Mouse (Mus musculus) heart, postnatal 14 days (tissue): ENCODE results near the gene Dnmt1. TPM values are rescaled to one million over a fixed set of nuclear protein-coding genes. Genes with fewer than 3 reads are reported as not detected.

ENCODE experiments used
- DNase-seq, 2 experiments: peaks; one replicate each; pipeline ENCODE4 v3.0.0; 2021 to 2022
- intact Hi-C: fragments of 180-260 bp; cut with DNase I; formaldehyde crosslinking; loops from one replicate; pipeline ENCODE4 v1.15.1; 2025
- total RNA-seq, 2 experiments: library from RNA; stranded (reverse); gene quantifications; 2 replicates each; pipeline ENCODE4 v1.2.3; 2021

The Dnmt1 gene
- total RNA-seq, 2 experiments from 2014 or later, result 13.6 to 18.7 TPM

DNA sequence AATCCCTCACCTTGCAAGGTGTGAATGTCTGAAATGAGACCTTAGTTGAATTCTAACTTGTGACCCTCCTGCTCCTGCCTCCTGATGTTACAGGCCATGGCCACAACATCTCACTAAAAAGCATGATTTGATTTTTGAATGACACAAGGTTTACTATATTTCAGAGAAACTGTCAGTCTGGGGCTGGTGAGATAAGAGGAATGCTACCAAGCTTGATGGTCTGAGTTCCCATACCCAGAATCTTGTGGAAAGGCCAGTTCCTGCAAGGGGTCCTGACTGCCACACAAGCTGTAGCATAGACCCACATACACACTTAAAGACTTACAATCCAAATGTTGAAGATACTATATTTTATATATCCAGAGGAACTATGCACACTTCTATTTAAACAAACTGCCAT is 9.3 kb downstream of the Dnmt1 start:
- no peak for DNase-seq
- intact Hi-C loops, result loop anchor here (5.0 kb wide), 1 partner anchor 47 kb away; no protein-coding TSS in a partner anchor

DNA sequence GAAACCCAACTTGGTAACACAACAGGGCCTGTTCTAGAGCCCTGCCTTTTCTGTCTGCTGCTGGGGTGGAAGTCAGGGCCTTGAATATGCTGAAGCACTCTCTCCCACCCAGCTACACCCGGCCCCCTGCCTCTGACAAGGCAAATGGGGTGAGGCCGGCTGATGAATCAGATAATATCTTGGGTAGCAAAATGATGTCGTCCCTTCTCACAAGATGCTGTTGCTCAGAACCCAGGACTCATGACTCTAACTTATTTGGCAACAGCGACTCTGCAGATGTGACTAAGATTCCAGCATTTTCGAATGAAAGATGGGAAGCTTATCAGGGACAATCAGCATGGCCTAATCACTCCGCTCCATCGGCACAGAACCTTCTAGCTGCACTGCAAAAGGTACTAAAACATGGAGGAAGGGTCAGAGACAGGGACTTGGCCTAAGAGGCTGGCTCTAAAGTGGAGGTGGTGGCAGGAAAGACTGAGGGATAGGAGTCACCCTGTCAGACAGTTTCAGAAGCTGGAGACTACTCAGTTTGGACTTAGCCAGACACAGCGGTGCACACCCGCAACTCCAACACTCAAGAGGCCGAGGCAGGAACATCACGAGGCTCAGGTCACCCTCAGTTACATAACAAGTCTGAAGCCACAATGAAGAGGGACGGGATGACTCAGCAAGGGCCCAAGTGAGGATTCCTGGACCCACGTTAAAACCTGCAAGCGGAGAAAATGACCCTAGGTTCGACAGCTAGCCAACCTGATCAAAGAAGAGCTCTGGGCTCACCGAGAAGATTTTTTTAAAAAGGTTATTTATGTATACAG is 13.4 kb downstream of the Dnmt1 start:
- DNase-seq, result no peak
- intact Hi-C loops, result no loop called here

DNA sequence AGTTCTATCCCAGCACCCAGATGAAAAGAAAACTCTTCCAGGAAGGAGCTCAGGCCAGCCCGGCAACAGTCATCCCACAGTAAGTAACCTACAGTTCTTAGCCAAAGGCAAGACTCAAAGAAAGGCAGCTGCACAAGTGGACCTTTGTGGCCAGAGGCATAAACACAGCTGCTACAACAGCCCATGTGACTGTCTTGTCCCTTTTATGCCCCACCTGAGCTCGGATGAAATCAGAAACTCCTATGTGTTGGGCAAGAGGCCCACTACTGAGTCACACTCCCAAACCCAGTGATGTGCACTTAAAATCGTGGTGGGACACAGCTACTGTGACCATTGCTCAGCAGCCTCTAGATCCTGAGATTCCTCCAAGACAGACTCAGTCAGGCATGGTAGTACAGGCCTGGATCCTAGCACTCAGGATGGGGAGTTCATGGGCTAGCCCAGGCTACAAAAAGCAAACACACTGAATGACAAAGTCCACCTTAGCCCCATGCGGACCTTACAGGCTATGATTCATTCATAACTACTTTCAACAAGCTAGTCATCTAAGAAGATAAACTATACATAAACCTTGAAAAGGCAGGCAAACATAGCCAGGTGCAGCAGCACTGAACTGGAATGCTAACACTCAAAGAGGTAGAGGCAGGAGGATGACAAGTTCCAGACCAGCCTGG is 14.9 kb downstream of the Dnmt1 start:
- intact Hi-C loops, result no loop called here
- DNase-seq, result no peak

DNA sequence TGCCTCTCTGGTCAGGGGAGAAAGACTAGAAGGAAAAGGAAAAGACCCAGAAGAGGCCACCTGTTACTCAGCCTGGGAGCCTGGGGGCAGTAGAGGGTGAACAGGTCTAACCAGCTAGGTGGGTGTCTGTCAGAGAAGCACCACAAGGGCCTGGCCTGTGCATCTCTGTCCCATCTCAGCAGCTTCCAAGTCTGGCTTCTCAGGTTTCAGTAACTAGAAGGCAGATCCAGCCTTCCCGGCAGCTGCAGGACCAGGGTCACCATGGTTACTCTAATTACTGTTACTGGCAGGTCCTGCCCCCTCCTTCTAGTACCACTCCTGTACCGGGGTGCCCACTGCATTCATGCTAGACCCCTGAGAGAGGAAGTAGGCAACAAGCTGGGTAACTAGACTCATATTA is 15.8 kb downstream of the Dnmt1 start:
- intact Hi-C loops, result no loop called here
- DNase-seq, result no peak

DNA sequence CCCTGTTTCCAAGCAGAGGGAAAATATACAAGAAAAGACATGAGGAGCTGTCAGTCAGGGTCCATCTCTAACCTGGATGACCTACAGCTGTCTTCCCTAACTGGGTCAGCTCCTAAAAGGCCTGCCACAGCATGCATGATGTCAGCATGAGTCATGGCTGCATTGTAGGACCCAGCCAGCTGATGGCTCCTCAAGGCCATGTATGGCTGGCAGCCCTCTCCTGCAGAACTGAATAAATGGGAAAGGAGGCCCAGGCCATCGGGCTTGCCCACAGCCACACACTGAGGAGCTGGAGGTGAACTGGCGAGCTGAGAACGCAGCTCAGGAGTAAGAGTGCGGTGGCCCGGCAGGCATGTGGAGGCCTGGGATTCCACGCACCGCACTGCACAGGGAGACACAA is 16.3 kb downstream of the Dnmt1 start:
- intact Hi-C loops, result no loop called here
- DNase-seq, result peak in 1 of 2 experiments; percentile 26

- no peak for DNase-seq
- intact Hi-C loops, result no loop called here
These were observed 36.4 kb downstream of the Dnmt1 start for GRCm38 (mm10) chr9:20923258-20923657.

- peak in 1 of 2 experiments; percentile 19 for DNase-seq
- intact Hi-C loops, result loop anchor here (5.0 kb wide), 1 partner anchor 81 kb away; no protein-coding TSS in a partner anchor
These were observed 43.5 kb downstream of the Dnmt1 start for GRCm38 (mm10) chr9:20916160-20916559.

GRCm38 (mm10) chr9:20909948-20910347 is 49.7 kb downstream of the Dnmt1 start:
- intact Hi-C loops, result no loop called here
- DNase-seq, result peak; percentile 33 to 44

GRCm38 (mm10) chr9:20902174-20902491 is 57.6 kb downstream of the Dnmt1 start:
- intact Hi-C loops, result no loop called here
- DNase-seq, result no peak

DNA sequence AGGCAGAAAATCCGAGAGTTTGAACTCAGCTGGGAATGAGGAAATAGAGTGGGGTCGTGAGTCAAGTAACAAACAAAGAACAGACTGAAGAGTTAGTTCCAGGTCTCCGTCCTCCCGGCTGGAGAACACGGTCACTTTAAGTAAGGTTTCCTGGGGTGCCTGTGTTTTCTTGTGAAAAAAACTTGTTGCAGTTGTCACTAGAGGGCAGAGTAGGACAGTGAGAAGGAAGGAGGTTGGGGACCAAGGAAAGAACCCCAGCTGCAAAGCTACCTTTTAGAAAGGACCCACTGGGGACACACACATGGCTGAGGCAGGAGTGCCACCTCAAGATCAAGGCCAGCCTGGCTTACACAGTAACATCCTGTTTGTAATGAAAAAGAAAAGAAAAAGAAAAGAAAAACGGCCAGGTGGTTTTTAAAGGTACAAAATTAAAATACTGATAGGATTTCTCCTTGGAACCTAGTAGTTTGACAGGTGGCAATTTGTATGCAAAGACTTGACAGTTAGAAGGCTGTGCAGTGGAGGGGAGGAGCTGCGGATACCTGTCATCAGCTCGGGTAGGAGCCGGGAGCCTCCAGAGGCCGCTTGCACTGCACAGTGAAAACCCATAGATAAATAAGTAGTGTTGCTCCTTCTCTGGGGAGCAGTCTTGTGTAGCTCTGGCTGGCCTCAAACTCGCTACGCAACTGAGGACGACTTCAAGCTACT is 58.1 kb downstream of the Dnmt1 start:
- intact Hi-C loops, result loop anchor here (2.0 kb wide), 1 partner anchor 237 kb away; no protein-coding TSS in a partner anchor
- DNase-seq, result peak in 1 of 2 experiments; percentile 55

- peak; percentile 90 to 93 for DNase-seq
- intact Hi-C loops, result loop anchor here (2.0 kb wide), 1 partner anchor 104 kb away; the partner anchor contains the start of gene Mrpl4
These were observed 61.1 kb downstream of the Dnmt1 start, which contains the start of gene Eif3g for GRCm38 (mm10) chr9:20898511-20899073. TSS of gene Eif3g (minus strand) at chr9:20898623.

DNA sequence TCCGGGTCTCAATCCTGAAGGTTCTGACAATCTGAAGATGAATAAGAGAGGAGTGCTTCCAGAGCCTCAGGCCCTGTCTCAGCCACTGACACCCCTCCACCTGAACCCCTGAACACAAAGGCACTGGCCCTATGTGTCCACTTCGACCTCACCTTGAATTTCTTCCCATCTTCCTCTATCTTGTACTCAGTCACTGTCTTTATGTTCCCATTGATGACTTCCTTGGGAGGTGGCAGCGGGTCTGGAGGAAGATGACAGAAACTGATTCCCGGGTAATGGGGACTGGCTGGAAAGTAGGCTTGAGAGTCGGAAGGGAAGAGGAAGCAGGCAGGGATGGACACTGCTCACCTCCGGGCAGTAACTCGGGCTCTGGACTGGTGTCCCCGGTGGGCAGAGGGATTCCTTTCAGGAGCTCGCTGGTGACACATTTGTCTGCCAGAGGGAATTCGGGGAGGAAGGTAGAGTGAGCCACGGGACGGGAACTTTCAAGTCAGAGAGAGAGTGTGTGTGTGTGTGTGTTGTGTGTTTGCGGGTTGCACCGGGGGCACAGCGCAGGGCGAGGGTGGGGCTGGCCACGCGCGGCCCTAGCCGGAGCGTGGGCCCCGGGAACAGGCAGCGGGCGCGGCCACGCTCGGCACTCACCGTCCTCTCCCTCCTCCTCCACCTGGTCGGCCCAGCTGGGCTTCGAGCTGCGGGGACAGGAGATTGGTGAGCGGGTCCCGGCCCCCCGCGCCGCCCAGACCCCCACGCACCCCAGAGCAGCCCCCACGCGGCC is 61.8 kb downstream of the Dnmt1 start:
- DNase-seq, result no peak
- intact Hi-C loops, result loop anchor here (2.0 kb wide), 1 partner anchor 105 kb away; the partner anchor contains the start of gene Mrpl4

- DNase-seq, result no peak
- intact Hi-C loops, result no loop called here
These were observed 64.3 kb downstream of the Dnmt1 start for GRCm38 (mm10) chr9:20895382-20895781.

DNA sequence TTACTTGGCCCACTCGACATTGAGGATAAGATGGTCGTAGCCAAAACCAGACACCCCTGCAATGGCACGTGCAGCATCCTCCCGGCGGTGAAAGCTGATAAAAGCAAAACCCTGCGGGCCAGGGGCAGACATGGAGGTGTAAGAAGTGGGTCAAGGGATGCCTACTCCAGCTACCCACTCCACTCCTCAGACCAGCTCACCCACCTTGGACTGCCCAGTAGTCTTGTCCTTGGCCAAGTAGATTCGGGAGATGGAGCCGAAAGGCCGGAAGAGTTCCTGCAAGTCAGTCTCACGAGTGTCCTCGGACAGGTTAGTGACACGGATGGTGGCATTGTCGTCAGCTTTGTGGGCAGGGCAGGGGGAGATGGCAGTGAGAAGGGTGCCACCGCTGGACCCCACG is 65.1 kb downstream of the Dnmt1 start:
- DNase-seq, result no peak
- intact Hi-C loops, result no loop called here

- no peak for DNase-seq
- intact Hi-C loops, result no loop called here
These were observed 65.9 kb downstream of the Dnmt1 start for GRCm38 (mm10) chr9:20893590-20894343.

GRCm38 (mm10) chr9:20893069-20893468 is 66.6 kb downstream of the Dnmt1 start:
- intact Hi-C loops, result no loop called here

DNA sequence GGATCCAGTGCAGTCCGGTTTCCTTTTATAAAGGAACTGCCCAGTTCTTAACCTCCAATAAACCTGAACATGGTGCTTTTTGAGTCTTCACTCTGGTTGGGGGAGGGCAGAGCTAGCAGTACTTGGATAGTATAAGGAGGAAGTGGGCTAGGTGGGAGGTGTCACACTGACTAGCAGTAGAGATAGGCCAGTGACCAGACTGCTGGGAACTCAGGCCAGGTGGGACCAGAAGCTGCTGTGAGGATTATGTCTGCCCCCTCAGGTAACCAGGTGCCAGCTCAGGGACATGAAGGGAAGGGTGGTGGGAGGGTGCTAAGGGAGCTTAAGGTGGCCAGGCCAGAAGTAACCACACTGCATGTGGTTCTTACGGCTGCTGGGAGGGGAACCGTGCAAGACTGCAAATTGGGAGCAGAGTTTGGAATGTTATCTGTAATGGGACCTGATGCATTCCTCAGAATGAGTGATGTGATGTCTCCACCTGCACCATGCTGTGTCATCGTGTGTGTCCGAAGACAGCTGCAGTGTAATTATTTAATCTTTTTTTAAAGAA is 67.5 kb downstream of the Dnmt1 start:
- no peak for DNase-seq
- intact Hi-C loops, result no loop called here

More at GRCm38 (mm10) chr9:20893069-20893468, 66.6 kb downstream of the Dnmt1 start:
- no peak for DNase-seq

GRCm38 (mm10) chr9:20891339-20892103 is 68.2 kb downstream of the Dnmt1 start:
- intact Hi-C loops, result no loop called here
- no peak for DNase-seq
